Mouse (Mus musculus): ENCODE measurements around the gene Bola1.

GRCm38 (mm10) chr3:96220765-96221639 lies 1.5 kb upstream of the Bola1 start, which contains the start of the genes Hist2h2ac and Hist2h2be:
- TF ChIP-seq CTCF (IDR thresholded peaks at IDR 0.05; ENCODE audit: borderline replicate concordance, insufficient read depth, low read length) (no peak), POLR2A (IDR thresholded peaks at IDR 0.05; ENCODE audit: low read depth, low read length) (peak; percentile 94)

Data from embryonic fibroblast, embryonic 13.5 days (primary cell).